Mouse (Mus musculus): ENCODE data around the gene Hecw2. TPM values are rescaled to one million over a fixed set of nuclear protein-coding genes. Genes with fewer than 3 reads are reported as not detected.

The Hecw2 gene
- 0.17 TPM for polyA plus RNA-seq (2017; shearing (Covaris generic))

GRCm38 (mm10) chr1:54194954-54195305 lies at the start of gene Hecw2:
Gene Hecw2 (minus strand): TSS chr1:54195168.

GRCm38 (mm10) chr1:53784721-53785418 lies 410.1 kb downstream of the Hecw2 start, which contains the start of gene Stk17b:
Gene Stk17b (minus strand): TSS chr1:53785224.

Other genes starting within 250 kb of the Hecw2 start
- not detected for gene Ccdc150, start 55.5 kb upstream of the Hecw2 start, polyA plus RNA-seq (2017; shearing (Covaris generic))
- 22.4 TPM for gene Gtf3c3, start 243.8 kb upstream of the Hecw2 start, polyA plus RNA-seq (2017; shearing (Covaris generic))